Mouse (Mus musculus) C2C12 (cell line): Measurements from ENCODE around the gene Cftr.

ENCODE experiments used
- CTCF ChIP-seq: IDR thresholded peaks from one replicate; pipeline ENCODE4 v1.5.1; 2011; ENCODE audit not compliant: control insufficient read depth, insufficient read depth, insufficient read length
- MAX ChIP-seq: IDR thresholded peaks from one replicate; pipeline ENCODE4 v1.6.1; 2011; ENCODE audit warnings: mild to moderate bottlenecking, control low read depth
- MYOD1 ChIP-seq: IDR thresholded peaks from one replicate; pipeline ENCODE4 v1.6.1; 2011; ENCODE audit warnings: low read depth; ENCODE audit not compliant: control insufficient read depth, insufficient read length
- USF1 ChIP-seq: IDR thresholded peaks from one replicate; pipeline ENCODE4 v1.6.1; 2011; ENCODE audit warnings: low read depth, mild to moderate bottlenecking, control low read depth, moderate library complexity

- TF ChIP-seq USF1 (no peak), MAX (no peak), CTCF (no peak), MYOD1 (no peak)
These were observed 7.0 kb downstream of the Cftr start for GRCm38 (mm10) chr6:18177509-18177908.
